Mouse (Mus musculus): ENCODE data around the gene Eaf1. TPM values are rescaled to one million over a fixed set of nuclear protein-coding genes. Genes with fewer than 3 reads are reported as not detected.

Gene Eaf1
- polyA plus RNA-seq, 1 experiment from 2014 or later, result 21.0 TPM

DNA sequence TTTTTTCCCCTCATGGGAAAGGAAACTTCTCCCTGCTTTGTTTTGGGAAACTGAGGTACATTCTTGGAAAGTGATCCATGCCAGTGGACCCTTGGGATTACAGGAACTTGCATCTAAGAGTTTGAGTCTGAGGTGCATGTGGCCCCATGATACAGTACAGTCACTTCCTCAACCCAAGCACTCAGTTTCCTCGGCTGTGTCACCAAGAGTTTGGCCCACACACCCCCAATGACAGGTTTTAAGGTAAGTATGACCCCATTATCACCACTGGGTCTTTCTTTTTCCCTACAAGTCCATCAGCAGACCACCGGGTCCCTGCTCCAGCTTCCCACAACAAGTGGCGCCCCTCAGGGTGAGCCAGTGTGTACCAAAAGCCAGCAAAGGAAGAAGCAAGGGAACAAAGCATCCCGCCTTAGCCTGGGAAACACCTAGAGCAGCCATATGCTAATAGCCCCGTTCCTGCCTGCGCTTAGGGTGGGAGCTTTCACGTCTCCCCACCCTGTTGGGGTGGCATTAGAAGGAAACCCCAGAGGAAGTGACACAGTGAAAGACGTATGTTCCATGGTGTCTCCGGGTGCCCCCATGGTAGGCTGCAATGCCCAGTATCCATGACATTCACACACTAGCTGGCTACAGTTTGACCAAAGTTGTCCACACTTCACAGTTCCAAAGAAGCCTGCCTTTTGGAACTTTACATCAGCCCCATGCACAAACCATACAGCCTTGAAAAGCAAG lies 62.5 kb downstream of the Eaf1 start:
- Histone ChIP-seq H3K9ac (ENCODE audit: low read length) (no peak overlapping the region), H3K4me1 (replicated peaks; ENCODE audit: control insufficient read depth, insufficient read depth, low read length) (peaks cover 12% of the 10 kb centered on the region), H3K36me3 (ENCODE audit: control insufficient read depth, insufficient read depth, low read length) (no peaks in the 10 kb centered on the region), H3K27me3 (ENCODE audit: control insufficient read depth, insufficient read depth, low read depth, low read length) (no peaks in the 10 kb centered on the region), H3K9me3 (ENCODE audit: control insufficient read depth, low read length) (no peaks in the 10 kb centered on the region), H3K27ac (ENCODE audit: low read length) (no peak overlapping the region), H3K4me3 (ENCODE audit: low read length) (no peak overlapping the region), H3K4me2 (ENCODE audit: low read depth, low read length) (no peak overlapping the region)
- ATAC-seq (ENCODE audit: low read depth), result no peak
- WGBS, result 86% methylated on average over 9 of the region's 9 CpGs

DNA sequence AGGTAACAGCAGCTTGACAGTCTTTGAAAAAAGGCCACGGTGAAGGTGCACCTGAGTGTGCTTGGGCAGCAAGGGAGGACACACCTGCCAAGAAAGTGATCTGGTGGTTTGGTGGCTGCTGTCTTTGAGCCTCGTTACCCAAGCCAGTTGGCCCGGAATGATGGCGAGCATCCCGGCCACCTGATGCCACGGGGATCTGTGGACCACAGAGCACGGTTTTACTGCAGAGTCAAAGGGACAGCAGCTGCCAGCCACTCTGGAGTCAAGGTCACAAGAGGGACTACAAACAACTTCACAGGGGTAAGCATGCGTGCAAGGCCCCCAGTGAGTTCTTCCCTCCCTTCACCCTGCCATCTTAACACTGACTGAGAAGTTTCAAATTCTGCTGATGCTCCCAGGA lies 63.1 kb downstream of the Eaf1 start:
- Histone ChIP-seq H3K4me3 (ENCODE audit: low read length) (no peak overlapping the region), H3K27ac (ENCODE audit: low read length) (no peak overlapping the region), H3K4me2 (ENCODE audit: low read depth, low read length) (no peak overlapping the region), H3K4me1 (replicated peaks; ENCODE audit: control insufficient read depth, insufficient read depth, low read length) (peaks cover 12% of the 10 kb centered on the region), H3K27me3 (ENCODE audit: control insufficient read depth, insufficient read depth, low read depth, low read length) (no peaks in the 10 kb centered on the region), H3K9me3 (ENCODE audit: control insufficient read depth, low read length) (no peaks in the 10 kb centered on the region), H3K36me3 (ENCODE audit: control insufficient read depth, insufficient read depth, low read length) (no peaks in the 10 kb centered on the region), H3K9ac (ENCODE audit: low read length) (no peak overlapping the region)
- no peak for ATAC-seq (ENCODE audit: low read depth)
- 74% methylated on average over 8 of the region's 8 CpGs for WGBS

DNA sequence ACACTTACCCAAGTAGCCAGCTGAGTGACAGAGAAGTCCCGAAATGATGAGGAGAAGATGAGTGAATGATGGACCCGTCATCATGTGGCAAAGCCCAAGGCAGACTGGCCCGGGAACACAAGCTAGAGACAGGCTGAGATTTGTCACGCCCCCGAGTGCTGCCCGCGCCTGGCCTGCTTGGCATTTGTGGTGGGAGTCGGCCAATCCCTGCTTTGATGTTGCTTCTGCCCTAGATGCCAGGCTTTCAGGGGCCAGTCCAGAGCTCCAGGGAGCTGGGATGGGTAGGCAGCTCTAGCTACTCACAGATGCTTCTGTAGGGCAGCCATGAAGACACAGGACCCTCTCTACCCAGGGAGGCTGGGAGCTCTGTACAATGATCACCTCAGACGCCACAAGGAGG lies 63.6 kb downstream of the Eaf1 start:
- no peaks in the 10 kb centered on the region for H3K9me3 ChIP-seq (ENCODE audit: control insufficient read depth, low read length)
- no peak for ATAC-seq (ENCODE audit: low read depth)
- no peaks in the 10 kb centered on the region for H3K27me3 ChIP-seq (ENCODE audit: control insufficient read depth, insufficient read depth, low read depth, low read length)
- no peak overlapping the region for H3K9ac ChIP-seq (ENCODE audit: low read length)
- peaks cover 12% of the 10 kb centered on the region for H3K4me1 ChIP-seq (replicated peaks; ENCODE audit: control insufficient read depth, insufficient read depth, low read length)
- 61% methylated on average over 9 of the region's 9 CpGs for WGBS
- H3K4me3 ChIP-seq (ENCODE audit: low read length), result no peak overlapping the region
- no peak overlapping the region for H3K27ac ChIP-seq (ENCODE audit: low read length)
- H3K36me3 ChIP-seq (ENCODE audit: control insufficient read depth, insufficient read depth, low read length), result no peaks in the 10 kb centered on the region
- no peak overlapping the region for H3K4me2 ChIP-seq (ENCODE audit: low read depth, low read length)

DNA sequence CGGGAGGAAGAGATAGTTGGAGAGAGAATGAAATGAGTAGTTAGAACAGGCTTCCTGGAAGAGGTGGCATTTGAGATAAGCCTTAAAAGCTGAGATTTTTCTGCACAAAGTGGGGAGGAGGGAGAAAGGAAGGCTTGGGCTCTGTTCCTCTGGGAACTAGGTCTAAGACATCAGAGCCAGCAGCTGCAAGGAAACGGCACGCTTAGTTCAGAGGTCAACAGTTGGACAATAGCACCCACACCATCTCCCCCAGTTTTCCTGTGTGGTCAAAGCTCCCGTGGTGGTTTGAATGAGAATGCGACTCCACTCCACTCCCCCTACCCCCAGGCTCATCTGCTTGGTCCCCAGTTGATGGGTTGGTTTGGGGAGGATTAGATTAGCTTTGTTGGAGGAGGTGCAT lies 65.0 kb downstream of the Eaf1 start:
- no peak overlapping the region for H3K9ac ChIP-seq (ENCODE audit: low read length)
- no peak overlapping the region for H3K4me2 ChIP-seq (ENCODE audit: low read depth, low read length)
- WGBS, result 28% methylated on average over 5 of the region's 5 CpGs
- H3K9me3 ChIP-seq (ENCODE audit: control insufficient read depth, low read length), result no peaks in the 10 kb centered on the region
- H3K4me1 ChIP-seq (replicated peaks; ENCODE audit: control insufficient read depth, insufficient read depth, low read length), result peaks cover 12% of the 10 kb centered on the region
- no peaks in the 10 kb centered on the region for H3K36me3 ChIP-seq (ENCODE audit: control insufficient read depth, insufficient read depth, low read length)
- H3K27me3 ChIP-seq (ENCODE audit: control insufficient read depth, insufficient read depth, low read depth, low read length), result no peaks in the 10 kb centered on the region
- ATAC-seq (ENCODE audit: low read depth), result peak; percentile 67
- no peak overlapping the region for H3K27ac ChIP-seq (ENCODE audit: low read length)
- H3K4me3 ChIP-seq (ENCODE audit: low read length), result no peak overlapping the region

Other genes with a start within 250 kb of the Eaf1 start
- gene Phf7, start 243.1 kb upstream of the Eaf1 start, polyA plus RNA-seq (2015; fragmentation: Nextera tagmentation; extraction: Ambion mirVana), result 13.5 TPM in 2 replicates
- gene Bap1, start 242.9 kb upstream of the Eaf1 start, polyA plus RNA-seq (2015; fragmentation: Nextera tagmentation; extraction: Ambion mirVana), result 79.8 and 82.2 TPM in 2 replicates
- 2.5 and 2.7 TPM in 2 replicates for gene Dnah1, start 170.5 kb upstream of the Eaf1 start, polyA plus RNA-seq (2015; fragmentation: Nextera tagmentation; extraction: Ambion mirVana)
- 32.8 and 34.9 TPM in 2 replicates for gene Capn7, start 157.8 kb upstream of the Eaf1 start, polyA plus RNA-seq (2015; fragmentation: Nextera tagmentation; extraction: Ambion mirVana)
- 26.1 and 27.3 TPM in 2 replicates for gene Sh3bp5, start 58.3 kb upstream of the Eaf1 start, polyA plus RNA-seq (2015; fragmentation: Nextera tagmentation; extraction: Ambion mirVana)
- 50.3 and 54.3 TPM in 2 replicates for gene Mettl6, start 641 bp downstream of the Eaf1 start, polyA plus RNA-seq (2015; fragmentation: Nextera tagmentation; extraction: Ambion mirVana)
- gene Colq, start 96.9 kb downstream of the Eaf1 start, polyA plus RNA-seq (2015; fragmentation: Nextera tagmentation; extraction: Ambion mirVana), result 1.2 and 1.6 TPM in 2 replicates
- gene Gm49387, start 146.5 kb downstream of the Eaf1 start, polyA plus RNA-seq (2015; fragmentation: Nextera tagmentation; extraction: Ambion mirVana), result 0.45 and 1.6 TPM in 2 replicates
- 27.8 and 28.6 TPM in 2 replicates for gene Btd, start 146.6 kb downstream of the Eaf1 start, polyA plus RNA-seq (2015; fragmentation: Nextera tagmentation; extraction: Ambion mirVana)
- gene Hacl1, start 146.9 kb downstream of the Eaf1 start, polyA plus RNA-seq (2015; fragmentation: Nextera tagmentation; extraction: Ambion mirVana), result 11.4 and 12.7 TPM in 2 replicates

Data from lung, embryonic 16.5 days (tissue).